Mouse (Mus musculus) MEL (cell line): ENCODE data around the gene Tgm1. TPM values are rescaled to one million over a fixed set of nuclear protein-coding genes. Genes with fewer than 3 reads are reported as not detected.
A peak's percentile ranks its signal among the peaks of the same experiment; 100 is the strongest.

Experiments used
- DNase-seq: peaks from one replicate; pipeline ENCODE4 v3.0.0; 2011; ENCODE audit warnings: low read depth, low spot score
- H3K27ac ChIP-seq: 2 replicates; pipeline ENCODE4 v1.5.1; 2012; ENCODE audit warnings: low read depth, mild to moderate bottlenecking, control low read depth, low read length, moderate library complexity; ENCODE audit not compliant: control insufficient read depth
- H3K27me3 ChIP-seq, 2 experiments: fragments of 150-350 bp in 1 of 2; sonication (generic) in 1 of 2; 2 replicates each; pipeline ENCODE4 v1.6.1; 2012; ENCODE audit warnings: low read length in 2 of 2, mild to moderate bottlenecking in 2 of 2, improper control_type of control experiment in 1 of 2, moderate library complexity in 1 of 2; ENCODE audit not compliant: insufficient read depth in 2 of 2, control insufficient read depth in 1 of 2
- H3K36me3 ChIP-seq, 2 experiments: 2 replicates each; pipeline ENCODE4 v1.6.1; 2012 to 2014; ENCODE audit warnings: low read length in 2 of 2, improper control_type of control experiment in 1 of 2, inconsistent platforms in 1 of 2, mild to moderate bottlenecking in 1 of 2; ENCODE audit not compliant: insufficient read depth in 2 of 2, control insufficient read depth in 1 of 2
- H3K4me1 ChIP-seq, 2 experiments: fragments of 150-350 bp in 1 of 2; sonication (generic) in 1 of 2; 2 replicates each; pipeline ENCODE4 v1.6.1; 2012; ENCODE audit warnings: low read length in 2 of 2, improper control_type of control experiment in 1 of 2, mild to moderate bottlenecking in 1 of 2; ENCODE audit not compliant: insufficient read depth in 2 of 2, control insufficient read depth in 1 of 2
- H3K4me3 ChIP-seq, 2 experiments: fragments of 150-350 bp in 1 of 2; sonication (generic) in 1 of 2; 2 replicates each; pipeline ENCODE4 v1.5.1; 2012; ENCODE audit warnings: low read depth in 2 of 2, low read length in 2 of 2, mild to moderate bottlenecking in 2 of 2, moderate library complexity in 2 of 2, control low read depth in 1 of 2, improper control_type of control experiment in 1 of 2; ENCODE audit not compliant: control insufficient read depth in 1 of 2, insufficient read depth in 1 of 2
- H3K79me2 ChIP-seq: 2 replicates; pipeline ENCODE4 v1.6.1; 2012; ENCODE audit warnings: mild to moderate bottlenecking, low read length, moderate library complexity; ENCODE audit not compliant: control insufficient read depth, poor library complexity, insufficient read depth
- H3K9ac ChIP-seq: 2 replicates; pipeline ENCODE4 v1.6.1; 2012; ENCODE audit warnings: low read depth, mild to moderate bottlenecking, control low read depth, low read length, moderate library complexity; ENCODE audit not compliant: control insufficient read depth, poor library complexity, severe bottlenecking
- H3K9me3 ChIP-seq: fragments of 150-350 bp; sonication (generic); replicated peaks from 2 replicates; pipeline ENCODE4 v1.6.1; 2012; ENCODE audit warnings: mild to moderate bottlenecking, low read length, improper control_type of control experiment, moderate library complexity; ENCODE audit not compliant: insufficient read depth
- ELF1 ChIP-seq: IDR thresholded peaks from 2 replicates; pipeline ENCODE4 v1.6.1; 2014; ENCODE audit warnings: low read depth, mild to moderate bottlenecking, inconsistent platforms, low read length, improper control_type of control experiment, moderate library complexity
- EP300 ChIP-seq, 2 experiments: IDR thresholded peaks; 2 replicates each; pipeline ENCODE4 v1.6.1; 2011; ENCODE audit warnings: improper control_type of control experiment in 2 of 2, low read length in 2 of 2, low read depth in 1 of 2, mild to moderate bottlenecking in 1 of 2
- ETS1 ChIP-seq: IDR thresholded peaks from 2 replicates; pipeline ENCODE4 v1.6.1; 2012; ENCODE audit warnings: low read depth, mild to moderate bottlenecking, inconsistent platforms, low read length, improper control_type of control experiment, moderate library complexity
- GATA1 ChIP-seq: IDR thresholded peaks from 2 replicates; pipeline ENCODE4 v1.6.1; 2011; ENCODE audit warnings: low read depth, low read length, improper control_type of control experiment
- HCFC1 ChIP-seq: IDR thresholded peaks from 2 replicates; pipeline ENCODE4 v1.6.1; 2012; ENCODE audit warnings: low read depth, mild to moderate bottlenecking, inconsistent platforms, low read length, improper control_type of control experiment, moderate library complexity
- MAX ChIP-seq: IDR thresholded peaks from 2 replicates; pipeline ENCODE4 v1.6.1; 2011; ENCODE audit warnings: low read length, improper control_type of control experiment
- MXI1 ChIP-seq: IDR thresholded peaks from 2 replicates; pipeline ENCODE4 v1.6.1; 2011; ENCODE audit warnings: mild to moderate bottlenecking, low read depth, low read length, improper control_type of control experiment
- NRF1 ChIP-seq: IDR thresholded peaks from 2 replicates; pipeline ENCODE4 v1.6.1; 2014; ENCODE audit warnings: low read depth, mild to moderate bottlenecking, inconsistent platforms, low read length, improper control_type of control experiment, moderate library complexity; ENCODE audit not compliant: poor library complexity, insufficient read depth, severe bottlenecking
- POLR2AphosphoS2 ChIP-seq: IDR thresholded peaks from 2 replicates; pipeline ENCODE4 v1.6.1; 2011; ENCODE audit warnings: low read length, improper control_type of control experiment
- POLR2AphosphoS5 ChIP-seq: IDR thresholded peaks from 2 replicates; pipeline ENCODE4 v1.6.1; 2012; ENCODE audit warnings: low read depth, borderline replicate concordance, mild to moderate bottlenecking, inconsistent platforms, low read length, moderate library complexity, mixed read lengths
- RAD21 ChIP-seq: IDR thresholded peaks from 2 replicates; pipeline ENCODE4 v1.6.1; 2011; ENCODE audit warnings: mild to moderate bottlenecking, low read depth, low read length, improper control_type of control experiment
- RCOR1 ChIP-seq: IDR thresholded peaks from 2 replicates; pipeline ENCODE4 v1.6.1; 2012; ENCODE audit warnings: low read depth, mild to moderate bottlenecking, inconsistent platforms, low read length, improper control_type of control experiment
- SIN3A ChIP-seq: IDR thresholded peaks from 2 replicates; pipeline ENCODE4 v1.6.1; 2012; ENCODE audit warnings: low read length, improper control_type of control experiment, inconsistent platforms
- SMC3 ChIP-seq: IDR thresholded peaks from 2 replicates; pipeline ENCODE4 v1.6.1; 2011; ENCODE audit warnings: low read depth, low read length, improper control_type of control experiment
- TAL1 ChIP-seq: IDR thresholded peaks from 2 replicates; pipeline ENCODE4 v1.6.1; 2012; ENCODE audit warnings: mild to moderate bottlenecking, inconsistent platforms, low read length, moderate library complexity, mixed read lengths
- TBP ChIP-seq: IDR thresholded peaks from 2 replicates; pipeline ENCODE4 v1.8.0; 2011; ENCODE audit warnings: low read depth, low read length, improper control_type of control experiment
- UBTF ChIP-seq: IDR thresholded peaks from 2 replicates; pipeline ENCODE4 v1.6.1; 2012; ENCODE audit warnings: low read depth, mild to moderate bottlenecking, inconsistent platforms, low read length, improper control_type of control experiment, moderate library complexity, borderline replicate concordance; ENCODE audit not compliant: insufficient read depth
- USF1 ChIP-seq: IDR thresholded peaks from 2 replicates; pipeline ENCODE4 v1.6.1; 2014; ENCODE audit warnings: low read depth, mild to moderate bottlenecking, inconsistent platforms, low read length, improper control_type of control experiment, moderate library complexity
- USF2 ChIP-seq, 2 experiments: IDR thresholded peaks; 2 replicates each; pipeline ENCODE4 v1.6.1; 2011 to 2012; ENCODE audit warnings: improper control_type of control experiment in 2 of 2, low read length in 2 of 2, borderline replicate concordance in 1 of 2, inconsistent platforms in 1 of 2, low read depth in 1 of 2, mild to moderate bottlenecking in 1 of 2; ENCODE audit not compliant: insufficient read depth in 1 of 2
- ZC3H11A ChIP-seq: IDR thresholded peaks from 2 replicates; pipeline ENCODE4 v1.6.1; 2012; ENCODE audit warnings: low read depth, mild to moderate bottlenecking, inconsistent platforms, low read length, improper control_type of control experiment
- ZMIZ1 ChIP-seq: IDR thresholded peaks from 2 replicates; pipeline ENCODE4 v1.6.1; 2012; ENCODE audit warnings: low read depth, mild to moderate bottlenecking, inconsistent platforms, low read length, improper control_type of control experiment, moderate library complexity
- polyA plus RNA-seq, 2 experiments: library from polyadenylated mRNA; stranded (reverse) in 1 of 2; unstranded in 1 of 2; fragments of >175 nt in 1 of 2; fragments of >200 nt in 1 of 2; gene quantifications; 2 replicates each; pipeline versions ENCODE4 v1.2.1 to v1.2.4; 2012; ENCODE audit warnings: low replicate concordance in 2 of 2, low read depth in 1 of 2; ENCODE audit not compliant: insufficient read length in 2 of 2, insufficient read depth in 1 of 2, missing spikeins in 1 of 2
- total RNA-seq: library from RNA; depleted of rRNA; stranded (reverse); fragments of 300-350 nt; gene quantifications from 2 replicates; pipeline ENCODE4 v1.2.3, GENCODE M21; 2012

Gene Tgm1
- total and polyA plus RNA-seq, 3 experiments = 6.2 to 11.4 TPM; not detected in 1

DNA sequence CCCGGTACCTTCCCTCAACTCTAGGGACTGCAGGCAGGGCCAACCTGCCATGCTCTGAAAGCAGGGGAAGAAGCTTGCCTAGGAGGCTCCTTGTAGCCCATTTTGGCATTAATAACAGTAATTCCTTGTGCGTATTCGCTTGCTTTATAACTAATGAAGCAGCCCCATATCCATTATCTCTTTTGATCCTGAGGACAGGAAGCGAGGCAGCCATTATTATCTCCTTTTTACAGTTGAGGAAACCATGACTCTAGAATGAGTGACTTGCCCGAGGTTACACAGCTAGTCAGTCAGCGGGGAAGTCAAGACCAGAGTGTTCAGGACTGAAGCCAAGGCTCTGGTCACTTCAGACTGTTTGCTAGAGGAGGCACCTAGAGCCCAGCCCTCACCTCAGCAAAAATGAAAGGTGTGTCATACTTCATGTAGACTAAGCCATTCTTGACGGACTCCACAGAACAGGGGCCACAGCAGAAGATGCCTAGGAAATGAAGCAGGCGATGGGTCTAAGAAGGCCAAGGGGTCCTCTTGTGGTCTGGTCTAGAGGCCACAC, 7.6 kb downstream of the Tgm1 start:
- Histone ChIP-seq H3K36me3 (peaks cover 0 to 12% of the 10 kb centered on the region in 2 experiments; a peak in 2 of 4 replicates), H3K27ac (peak overlapping the region; percentile 59), H3K79me2 (no peaks in the 10 kb centered on the region), H3K9me3 (no peaks in the 10 kb centered on the region), H3K4me1 (peaks cover 9 to 18% of the 10 kb centered on the region in 2 experiments), H3K27me3 (no peaks in the 10 kb centered on the region), H3K9ac (peak overlapping the region; percentile 41; the same call in 1 of the 2 replicates), H3K4me3 (no peak overlapping the region; a peak in 1 of 4 replicates)
- TF ChIP-seq POLR2AphosphoS5 (no peak), RAD21 (no peak), ETS1 (0 out of 2 replicates have a peak, but pooled peaks have one; percentile 14), GATA1 (peak; percentile 47; the same call in 1 of the 2 replicates), ZMIZ1 (no peak), POLR2AphosphoS2 (no peak), EP300 (IDR thresholded peaks at IDR 0.05; ENCODE audit: low read depth in 1 of 2, low read length in 2 of 2) (peak; percentile 52; a peak in 3 of 4 replicates), SMC3 (no peak), UBTF (no peak), TAL1 (peak; percentile 23), NRF1 (no peak), RCOR1 (peak; percentile 39; the same call in 1 of the 2 replicates), USF2 (IDR thresholded peaks at IDR 0.05; ENCODE audit: borderline replicate concordance in 1 of 2, insufficient read depth in 1 of 2, low read depth in 1 of 2, low read length in 2 of 2) (no peak)
- peak; percentile 49 for DNase-seq

DNA sequence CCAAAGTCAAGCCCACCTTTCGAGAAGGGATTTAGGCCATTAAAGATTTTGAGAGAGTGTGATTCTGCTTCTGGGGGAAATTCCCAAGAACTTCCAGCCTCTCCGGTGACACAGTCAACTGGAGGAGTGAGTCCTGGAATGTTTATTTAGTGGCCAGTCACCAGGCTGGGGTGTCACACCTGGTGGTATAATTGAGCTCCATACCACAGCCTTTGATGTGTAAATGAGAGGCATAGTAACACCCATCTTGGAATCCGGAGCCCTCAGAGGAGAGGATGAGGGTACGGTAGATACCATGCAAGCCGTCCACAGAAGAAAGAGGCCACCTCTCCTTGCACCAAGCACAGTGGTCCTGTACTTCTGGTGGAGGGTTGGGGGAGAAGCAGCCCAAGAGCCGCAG, 11.0 kb downstream of the Tgm1 start:
- no peaks in the 10 kb centered on the region for H3K9me3 ChIP-seq
- H3K36me3 ChIP-seq = peaks cover 0 to 15% of the 10 kb centered on the region in 2 experiments; a peak in 2 of 4 replicates
- no peak overlapping the region for H3K4me3 ChIP-seq
- TF ChIP-seq TAL1 = no peak
- TF ChIP-seq TBP = no peak
- TF ChIP-seq RAD21 = no peak
- TF ChIP-seq RCOR1 = no peak
- TF ChIP-seq MAX = no peak
- no peak for TF ChIP-seq USF1
- TF ChIP-seq EP300 (IDR thresholded peaks at IDR 0.05; ENCODE audit: low read depth in 1 of 2, low read length in 2 of 2) = no peak
- TF ChIP-seq ZMIZ1 = no peak
- TF ChIP-seq MXI1 = no peak
- no peak for TF ChIP-seq ELF1
- no peak for TF ChIP-seq ZC3H11A
- TF ChIP-seq HCFC1 = no peak
- TF ChIP-seq SIN3A = no peak
- no peak for TF ChIP-seq UBTF
- no peak for TF ChIP-seq NRF1
- TF ChIP-seq, all 39 proteins: peak for 0
- no peak for DNase-seq
- no peak overlapping the region for H3K9ac ChIP-seq
- no peak overlapping the region for H3K27ac ChIP-seq
- peaks cover 9 to 21% of the 10 kb centered on the region in 2 experiments for H3K4me1 ChIP-seq
- H3K27me3 ChIP-seq = no peaks in the 10 kb centered on the region
- no peaks in the 10 kb centered on the region for H3K79me2 ChIP-seq
